Mouse (Mus musculus) frontal cortex, postnatal 25 days (tissue): ENCODE data around the gene Car5b.

Source experiments
- DNase-seq, 2 experiments: peaks; one replicate each; pipeline ENCODE4 v3.0.0; 2022; ENCODE audit warnings: low spot score in 2 of 2

Car5b gene

DNA sequence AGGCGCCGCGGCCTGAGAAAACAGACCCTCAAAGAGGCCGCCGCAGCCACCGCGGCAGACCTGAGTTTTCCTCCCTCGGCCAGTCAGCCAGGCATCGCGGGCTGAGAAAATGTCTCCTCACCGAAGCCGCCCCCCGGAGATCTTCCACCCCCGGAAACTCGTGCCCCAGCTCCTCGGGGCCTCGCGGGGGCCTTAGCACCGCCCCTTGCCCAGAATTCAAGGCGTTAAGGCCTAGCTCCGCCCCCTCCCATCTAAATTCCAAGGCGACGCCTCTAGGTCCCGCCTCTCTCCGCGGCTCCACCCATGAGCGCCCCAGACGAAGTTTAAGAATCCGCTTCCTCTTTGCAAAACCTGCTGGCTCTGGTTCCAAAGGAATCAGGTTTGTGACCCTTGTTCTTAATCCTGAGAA, 69.3 kb downstream of the Car5b start, which contains the start of gene Zrsr2:
Gene Zrsr2, minus strand, starts transcription at position 195 of the 409 bp plus-strand sequence.
- DNase-seq: peak; percentile 39 to 44

GRCm38 (mm10) chrX:163957803-163958466, 69.9 kb downstream of the Car5b start:
- peak in 1 of 2 experiments; percentile 14 for DNase-seq

DNA sequence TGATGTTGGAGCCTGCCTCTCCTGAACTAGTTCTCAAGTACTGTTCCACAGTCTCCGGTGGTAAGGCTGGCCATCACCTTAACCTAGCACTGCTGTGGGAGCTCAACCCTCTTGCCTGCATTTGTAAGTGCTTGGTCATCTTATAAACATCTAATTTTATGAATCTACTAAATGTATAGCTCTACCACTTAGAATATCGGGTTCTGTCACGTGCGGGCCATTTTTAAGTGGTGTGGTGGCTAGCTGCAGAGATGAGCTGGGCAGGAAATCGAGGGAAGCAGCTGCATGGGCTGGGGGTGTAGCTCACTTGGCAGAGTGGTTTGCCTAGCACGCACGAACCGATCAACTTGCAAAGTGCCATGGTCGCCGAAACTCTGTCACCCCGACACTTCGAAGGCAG, 70.4 kb downstream of the Car5b start:
- DNase-seq: no peak

GRCm38 (mm10) chrX:163951618-163952017, 76.2 kb downstream of the Car5b start:
- no peak for DNase-seq

DNA sequence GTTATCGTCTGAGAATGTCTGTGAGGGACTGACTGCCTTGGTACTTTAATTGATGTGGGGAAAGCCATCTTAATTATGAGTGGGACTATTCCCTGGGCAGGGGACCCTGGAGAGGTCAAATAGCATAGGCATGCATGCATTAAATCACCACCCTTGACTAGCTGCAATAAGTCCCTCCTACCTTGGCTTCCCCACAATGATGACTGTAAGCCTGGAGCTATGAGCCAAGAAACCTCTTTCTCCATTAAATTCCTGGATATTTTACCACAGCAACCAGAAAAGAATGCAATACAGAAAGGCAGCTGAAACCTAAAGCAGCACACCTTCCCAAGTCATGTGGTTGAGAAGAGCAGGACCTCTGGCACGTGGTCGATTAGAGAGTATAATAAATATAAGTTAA, 83.4 kb downstream of the Car5b start:
- DNase-seq: no peak

DNA sequence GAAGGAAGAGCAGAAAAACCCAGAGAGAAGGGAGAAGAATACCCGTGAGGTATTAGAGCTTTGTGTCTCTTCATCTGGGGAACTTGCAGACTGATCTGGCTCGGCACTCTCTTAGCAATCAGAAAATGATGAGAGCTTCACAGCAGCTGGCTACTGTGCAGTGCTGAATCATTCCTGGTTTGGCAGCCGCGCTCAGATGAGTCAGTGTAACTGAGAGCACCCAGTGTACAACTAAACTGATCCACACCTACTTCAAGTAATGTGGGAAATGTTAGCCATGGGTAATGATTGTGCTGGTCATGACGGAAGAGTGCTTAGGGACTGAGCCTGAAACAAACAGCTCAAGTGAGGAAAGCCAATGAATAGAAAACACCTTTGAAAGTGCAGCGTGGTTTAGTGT, 89.2 kb downstream of the Car5b start:
- peak in 1 of 2 experiments; percentile 8 for DNase-seq

DNA sequence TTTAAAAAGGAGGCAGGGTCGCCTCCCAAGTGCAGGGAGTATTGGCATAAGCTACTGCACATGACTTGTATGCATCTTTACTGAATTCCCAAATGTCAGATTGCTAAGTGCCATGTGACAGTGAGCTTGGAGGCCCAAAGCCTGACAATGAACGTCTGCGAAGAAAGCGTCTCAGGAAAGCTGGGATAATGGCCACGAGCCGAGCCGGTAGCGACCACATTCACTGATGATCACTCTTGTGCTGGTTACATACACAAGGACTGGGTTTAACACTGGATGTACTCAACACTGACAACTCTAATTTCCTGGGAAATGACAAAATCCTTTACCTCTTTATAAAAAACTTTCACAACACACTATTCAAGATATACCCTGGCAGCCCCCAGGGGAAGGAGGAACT, 93.1 kb downstream of the Car5b start:
- DNase-seq: no peak

DNA sequence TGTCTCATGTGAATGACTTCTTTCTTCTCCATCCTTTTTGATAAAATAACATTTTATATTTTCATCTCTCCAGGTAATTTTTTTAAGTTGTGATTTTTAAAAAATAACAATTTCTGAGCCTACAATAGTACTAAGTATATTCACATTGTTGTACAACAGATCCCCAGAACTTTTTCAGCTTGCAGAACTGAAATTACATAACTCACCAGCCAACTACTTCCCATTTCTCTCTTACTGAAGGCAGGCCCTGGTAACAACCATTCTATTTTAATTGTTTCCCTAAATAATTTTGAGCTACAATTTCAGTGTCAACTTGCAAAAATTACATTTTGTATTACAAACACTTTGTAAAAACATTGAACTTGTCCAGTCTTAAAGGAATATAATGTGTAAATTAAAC, 98.2 kb downstream of the Car5b start:
- no peak for DNase-seq
